Mouse (Mus musculus): ENCODE results near the gene Srm.

DNA sequence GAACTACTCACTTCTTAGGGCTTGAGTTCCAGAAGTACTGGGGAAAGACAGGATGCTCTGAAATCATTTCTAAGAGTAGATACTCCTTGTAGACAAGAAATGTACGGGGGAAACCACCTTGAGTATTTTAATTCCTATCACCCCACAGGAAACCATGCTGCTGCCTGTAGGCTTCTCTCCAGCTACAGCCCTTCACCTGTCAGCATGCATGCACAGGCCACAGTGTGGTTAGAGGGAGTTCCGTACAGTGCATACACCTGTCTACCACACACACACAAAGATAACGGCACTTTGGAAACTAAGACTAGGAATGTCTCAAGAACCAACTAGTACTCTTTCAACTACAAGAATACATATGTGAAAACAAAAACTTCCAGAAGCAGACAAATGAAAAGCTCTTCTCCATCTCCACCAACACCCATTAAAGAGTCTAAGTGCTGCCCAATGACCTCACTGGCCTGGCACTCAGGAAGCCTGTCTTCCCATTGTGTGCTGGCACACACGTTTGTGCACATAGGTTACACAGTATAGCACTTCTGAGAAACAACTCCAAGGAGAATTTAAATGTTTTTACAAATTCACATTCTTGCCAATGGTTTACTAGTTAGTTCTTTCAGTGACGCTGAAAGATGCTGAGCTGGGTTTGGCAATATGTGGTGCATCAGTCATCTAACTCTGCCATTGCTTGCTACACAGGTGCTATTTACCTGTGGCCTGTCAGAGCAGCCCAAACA lies 19.5 kb downstream of the Srm start:
- TF ChIP-seq GATA1 (IDR thresholded peaks at IDR 0.05; ENCODE audit: low read depth, low read length) (no peak), ZC3H11A (IDR thresholded peaks at IDR 0.05; ENCODE audit: low read depth, low read length) (no peak), USF1 (IDR thresholded peaks at IDR 0.05; ENCODE audit: low read depth, low read length) (no peak), EP300 (IDR thresholded peaks at IDR 0.05; ENCODE audit: low read depth in 1 of 2, low read length in 2 of 2) (no peak), CTCF (IDR thresholded peaks at IDR 0.05 in 2 of 3, conservative IDR thresholded peaks at IDR 0.05 in 1 of 3; ENCODE audit: control insufficient read depth in 1 of 3, insufficient read depth in 1 of 3, low read depth in 2 of 3, low read length in 3 of 3, poor library complexity in 1 of 3, severe bottlenecking in 1 of 3) (no peak), POLR2A (IDR thresholded peaks at IDR 0.05; ENCODE audit: control insufficient read depth in 1 of 2, insufficient read depth in 1 of 2, low read depth in 1 of 2, low read length in 2 of 2, poor library complexity in 1 of 2) (peak in 1 of 2 experiments; percentile 10; a peak in 1 of 4 replicates), MEF2A (IDR thresholded peaks at IDR 0.05; ENCODE audit: extremely low read depth, insufficient replicate concordance, low read depth, low read length, poor library complexity, severe bottlenecking) (no peak), NRF1 (IDR thresholded peaks at IDR 0.05; ENCODE audit: insufficient read depth, low read depth, low read length, poor library complexity, severe bottlenecking) (no peak), RAD21 (IDR thresholded peaks at IDR 0.05; ENCODE audit: low read depth, low read length) (no peak), E2F4 (IDR thresholded peaks at IDR 0.05; ENCODE audit: borderline replicate concordance, low read depth, low read length) (no peak), CHD2 (IDR thresholded peaks at IDR 0.05; ENCODE audit: low read length) (no peak), MAX (IDR thresholded peaks at IDR 0.05; ENCODE audit: low read length) (no peak), MXI1 (IDR thresholded peaks at IDR 0.05; ENCODE audit: low read depth, low read length) (no peak)

All from MEL (cell line).